Mouse (Mus musculus) myocyte (in vitro differentiated cells): Measurements from ENCODE around the gene 1700122O11Rik.

Experiments
- CEBPB ChIP-seq: IDR thresholded peaks from 2 replicates; pipeline ENCODE4 v1.6.1; 2011; ENCODE audit warnings: mild to moderate bottlenecking, moderate library complexity; ENCODE audit not compliant: poor library complexity, insufficient read depth, severe bottlenecking
- E2F4 ChIP-seq: IDR thresholded peaks from one replicate; pipeline ENCODE4 v1.6.1; 2011; ENCODE audit warnings: mild to moderate bottlenecking, control low read depth, moderate library complexity; ENCODE audit not compliant: insufficient read depth
- MAX ChIP-seq: IDR thresholded peaks from one replicate; pipeline ENCODE4 v1.6.1; 2011; ENCODE audit warnings: low read depth, mild to moderate bottlenecking, control low read depth
- MYOD1 ChIP-seq, 3 experiments: IDR thresholded peaks; one replicate each; pipeline ENCODE4 v1.6.1; 2011; ENCODE audit warnings: control low read depth in 2 of 3, low read depth in 2 of 3, mild to moderate bottlenecking in 2 of 3, moderate library complexity in 1 of 3; ENCODE audit not compliant: insufficient read length in 2 of 3, control insufficient read depth in 1 of 3
- MYOG ChIP-seq, 3 experiments: IDR thresholded peaks; one replicate each; pipeline ENCODE4 v1.6.1; 2011; ENCODE audit warnings: control low read depth in 2 of 3, low read depth in 2 of 3, mild to moderate bottlenecking in 2 of 3; ENCODE audit not compliant: insufficient read length in 2 of 3, control insufficient read depth in 1 of 3, insufficient read depth in 1 of 3
- POLR2A ChIP-seq: IDR thresholded peaks from one replicate; pipeline ENCODE4 v1.6.1; 2011; ENCODE audit warnings: low read depth, mild to moderate bottlenecking, control low read depth, moderate library complexity; ENCODE audit not compliant: insufficient read length
- POLR2AphosphoS2 ChIP-seq: IDR thresholded peaks from one replicate; pipeline ENCODE4 v1.6.1; 2011; ENCODE audit warnings: low read depth, control low read depth; ENCODE audit not compliant: insufficient read length
- REST ChIP-seq: IDR thresholded peaks from one replicate; pipeline ENCODE4 v1.6.1; 2011; ENCODE audit warnings: mild to moderate bottlenecking, control low read depth, moderate library complexity; ENCODE audit not compliant: insufficient read depth, insufficient read length
- SRF ChIP-seq: IDR thresholded peaks from one replicate; pipeline ENCODE4 v1.6.1; 2011; ENCODE audit warnings: low read depth; ENCODE audit not compliant: control insufficient read depth, insufficient read length
- TCF12 ChIP-seq: IDR thresholded peaks from one replicate; pipeline ENCODE4 v1.6.1; 2011; ENCODE audit warnings: mild to moderate bottlenecking, control low read depth; ENCODE audit not compliant: poor library complexity, insufficient read depth, severe bottlenecking
- TCF3 ChIP-seq: IDR thresholded peaks from one replicate; pipeline ENCODE4 v1.6.1; 2011; ENCODE audit warnings: low read depth, control low read depth; ENCODE audit not compliant: insufficient read length
- USF1 ChIP-seq: IDR thresholded peaks from one replicate; pipeline ENCODE4 v1.6.1; 2011; ENCODE audit warnings: low read depth, mild to moderate bottlenecking, control low read depth, moderate library complexity

- TF ChIP-seq POLR2AphosphoS2 (no peak), TCF12 (no peak), MAX (no peak), CEBPB (no peak), USF1 (no peak), POLR2A (no peak), MYOD1 (IDR thresholded peaks at IDR 0.05; ENCODE audit: control insufficient read depth in 1 of 3, insufficient read length in 2 of 3, low read depth in 2 of 3) (no peak), MYOG (IDR thresholded peaks at IDR 0.05; ENCODE audit: control insufficient read depth in 1 of 3, insufficient read depth in 1 of 3, insufficient read length in 2 of 3, low read depth in 2 of 3) (no peak), E2F4 (no peak), TCF3 (no peak), REST (no peak), SRF (no peak)
Measured at GRCm38 (mm10) chr17:48053646-48054045, 15.6 kb upstream of the 1700122O11Rik start.
